Mouse (Mus musculus): ENCODE measurements around the gene Rpl4. TPM values are rescaled to one million over a fixed set of nuclear protein-coding genes. Genes with fewer than 3 reads are reported as not detected.
A peak's percentile ranks its signal among the peaks of the same experiment; 100 is the strongest.
"Not testable (repeated sequence)": the region's sequence is repeated elsewhere in the genome, so short reads cannot be mapped to it uniquely, and the experiment has no call there.

Rpl4 gene
- total RNA-seq (2021): 100 to 1,000 TPM; 658 to 671 TPM
- long read RNA-seq, transcript Rpl4-201 (10 exons, 1,538 nt): major isoform, 292 of 330 reads
- long read RNA-seq, partial matches to known transcripts: 29 of 330 reads
- long read RNA-seq, other reads (novel, unspliced or antisense): 8 of 330 reads

DNA sequence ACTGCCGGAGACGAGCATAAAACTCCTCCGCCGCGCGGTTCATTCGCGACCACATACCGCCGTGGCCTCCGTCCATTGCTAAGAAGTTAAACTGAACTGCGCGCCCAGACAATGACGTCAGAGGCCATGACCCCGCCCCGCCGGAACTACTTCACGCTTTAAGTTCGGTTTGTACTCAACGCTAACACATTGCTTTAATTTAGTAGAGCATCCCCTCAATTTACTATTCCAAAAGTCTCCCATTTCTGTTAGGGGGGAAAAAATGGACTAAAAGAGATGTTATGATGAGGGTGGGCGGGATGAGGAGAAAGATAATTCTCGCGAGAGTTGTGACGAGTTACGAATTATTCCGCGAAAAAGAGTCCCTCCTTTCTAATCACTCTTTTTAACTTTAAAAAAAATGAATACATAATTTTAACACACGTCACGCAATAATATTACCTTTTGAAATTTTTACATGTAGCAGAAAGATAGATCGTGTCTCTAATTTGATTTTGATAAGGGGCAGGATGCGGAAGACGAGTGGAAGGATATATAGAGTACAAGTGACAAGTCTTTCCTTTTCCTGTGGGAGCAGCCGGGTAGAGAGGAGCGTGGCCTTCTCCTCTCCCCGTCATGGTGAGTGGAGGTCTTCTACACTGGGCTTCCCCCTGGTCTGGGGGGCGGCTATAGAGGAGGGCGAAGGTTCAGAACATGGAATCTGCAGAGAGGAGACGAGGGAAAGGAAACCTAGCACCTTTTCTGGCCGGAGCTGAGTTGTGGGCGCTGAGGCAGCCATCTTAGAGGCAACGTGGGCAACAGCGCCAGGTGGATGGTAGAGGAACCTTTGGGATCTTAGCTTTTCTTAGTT, at the start of gene Rpl4, which contains the start of gene Zwilch:
Gene Rpl4, plus strand, starts transcription at position 560 of the 850 bp plus-strand sequence.
Gene Zwilch, minus strand, starts transcription at position 289 of the 850 bp plus-strand sequence.
- DNase-seq (ENCODE audit: low spot score in 2 of 2): peak; percentile 75 to 87

DNA sequence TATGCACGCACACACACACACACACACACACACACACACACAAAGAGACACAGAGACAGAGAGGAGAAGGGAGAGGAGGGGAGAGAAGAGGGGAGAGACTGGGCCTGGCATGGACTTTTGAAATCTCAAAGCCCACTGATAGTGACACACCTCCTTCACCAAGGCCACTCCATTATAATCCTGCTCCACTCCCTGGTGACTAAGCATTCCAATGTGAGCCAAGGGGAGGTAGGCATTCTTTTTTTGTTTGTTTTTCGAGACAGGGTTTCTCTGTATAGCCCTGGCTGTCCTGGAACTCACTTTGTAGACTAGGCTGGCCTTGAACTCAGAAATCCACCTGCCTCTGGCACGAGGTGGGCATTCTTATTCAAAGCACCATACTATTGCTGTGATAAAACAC, 48.3 kb upstream of the Rpl4 start:
- DNase-seq (ENCODE audit: low spot score in 2 of 2): not testable (repeated sequence)

DNA sequence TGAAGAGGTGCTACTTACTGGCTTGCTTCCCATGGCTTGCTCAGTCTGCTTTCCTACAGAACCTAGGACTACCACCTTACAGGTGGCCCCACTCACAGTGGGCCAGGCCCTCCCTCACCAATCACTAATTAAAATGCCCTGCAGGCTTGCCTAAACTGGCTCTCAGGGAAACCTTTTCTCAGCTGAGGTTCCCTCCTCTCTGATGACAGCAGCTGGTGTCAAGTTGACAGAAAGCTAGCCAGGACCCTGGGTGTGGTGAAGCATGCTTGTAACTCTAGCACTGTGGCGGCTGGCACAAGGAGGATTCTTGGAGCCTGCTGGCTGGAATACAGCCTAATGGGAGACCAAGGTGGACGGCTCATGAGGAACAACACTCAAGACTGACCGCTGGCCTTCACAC, 47.9 kb upstream of the Rpl4 start:
- no peak for DNase-seq (ENCODE audit: low spot score in 2 of 2)

DNA sequence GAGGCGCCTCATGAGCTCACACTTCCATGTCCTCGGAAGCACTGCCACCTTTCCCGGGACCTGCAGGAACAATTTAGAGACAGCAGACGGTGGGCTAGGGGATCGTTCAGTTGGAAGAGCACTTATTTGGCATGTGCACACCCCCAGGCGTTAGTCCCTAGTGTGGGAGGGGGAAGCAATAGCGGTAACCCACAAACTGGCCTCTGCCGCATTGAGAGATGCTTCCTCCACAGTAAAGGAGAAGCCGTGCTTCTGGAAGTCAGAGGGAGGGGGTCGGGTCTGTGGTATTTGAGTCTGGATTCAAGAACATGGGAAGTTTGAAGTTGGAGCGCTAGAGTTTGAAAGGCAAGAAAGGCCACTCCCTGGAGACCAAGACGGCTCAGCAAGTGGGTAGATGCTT, 47.1 kb upstream of the Rpl4 start:
- DNase-seq (ENCODE audit: low spot score in 2 of 2): no peak

DNA sequence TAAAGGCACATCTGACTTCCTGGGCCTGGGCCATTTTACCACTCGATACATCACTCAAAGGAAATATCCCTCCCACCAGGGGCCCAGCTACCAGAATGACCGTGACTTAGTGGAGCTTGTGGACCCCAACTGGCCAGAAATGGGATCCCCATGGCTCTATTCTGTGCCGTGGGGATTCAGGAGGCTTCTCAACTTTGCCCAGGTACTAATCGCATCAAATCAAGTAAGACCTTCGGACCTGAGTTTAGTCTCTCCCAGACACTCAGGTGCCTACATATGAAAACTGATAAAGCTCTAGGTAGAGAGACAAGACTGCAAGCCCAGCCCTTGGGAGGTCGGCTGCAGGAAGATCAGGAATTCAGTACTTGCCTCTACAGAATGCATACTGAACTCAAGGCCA, 41.6 kb upstream of the Rpl4 start:
- no peak for DNase-seq (ENCODE audit: low spot score in 2 of 2)

DNA sequence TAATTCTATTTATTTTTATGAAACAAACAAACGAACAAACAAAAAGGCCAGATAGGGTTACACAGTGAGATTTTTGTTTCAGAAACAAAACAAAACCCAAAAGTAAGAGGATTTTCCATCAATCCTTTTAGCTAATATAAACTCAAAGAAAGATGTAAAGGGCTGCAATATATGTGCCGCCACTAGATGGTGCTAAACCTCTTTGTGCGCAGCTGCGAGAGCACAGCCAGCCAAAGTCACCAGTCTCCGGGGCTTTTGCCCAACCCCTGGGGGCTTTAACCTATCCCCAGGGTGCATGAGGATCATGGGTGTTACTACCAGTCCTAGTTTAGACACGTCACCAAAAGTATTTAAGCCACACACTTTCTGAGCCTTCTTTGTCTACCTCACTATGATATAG, 34.3 kb upstream of the Rpl4 start:
- DNase-seq (ENCODE audit: low spot score in 2 of 2): peak; percentile 14 to 75

DNA sequence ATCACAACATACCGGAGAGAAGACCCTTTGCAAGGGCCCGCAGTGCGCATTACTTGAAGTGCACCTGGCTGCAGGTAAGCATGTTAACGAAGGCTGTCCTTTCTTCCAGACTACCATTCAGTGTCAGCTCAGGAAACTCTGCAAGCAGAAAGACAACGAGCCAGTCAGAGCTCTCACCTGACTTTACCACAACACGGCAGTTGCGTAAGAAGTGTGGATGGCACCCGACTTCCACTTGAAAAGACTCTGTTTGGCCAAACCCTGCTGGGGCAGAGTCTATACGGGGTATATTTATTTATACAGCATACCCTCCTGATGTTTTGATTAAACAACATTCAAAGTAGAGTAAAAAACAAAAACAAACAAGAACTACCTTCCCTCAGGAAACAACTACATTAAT, 33.3 kb upstream of the Rpl4 start:
- DNase-seq (ENCODE audit: low spot score in 2 of 2): no peak

DNA sequence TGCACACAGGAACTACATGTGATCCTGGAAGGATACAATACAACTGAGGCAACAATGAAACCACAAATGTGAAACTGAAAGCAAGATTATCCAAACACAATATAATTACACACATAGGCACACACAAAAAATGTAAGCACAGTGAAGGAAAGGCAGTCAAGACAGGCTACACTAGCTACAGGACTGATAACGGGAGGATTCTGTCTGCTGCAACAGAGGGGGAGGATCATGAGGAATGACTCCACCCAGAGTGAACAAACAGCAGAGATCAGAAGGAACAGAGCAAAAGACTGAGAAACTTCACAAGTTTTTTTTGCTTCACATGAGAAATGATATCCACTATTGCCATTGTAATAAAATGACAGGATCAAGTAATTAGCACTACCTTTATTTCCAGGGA, 16.5 kb upstream of the Rpl4 start:
- DNase-seq (ENCODE audit: low spot score in 2 of 2): no peak

DNA sequence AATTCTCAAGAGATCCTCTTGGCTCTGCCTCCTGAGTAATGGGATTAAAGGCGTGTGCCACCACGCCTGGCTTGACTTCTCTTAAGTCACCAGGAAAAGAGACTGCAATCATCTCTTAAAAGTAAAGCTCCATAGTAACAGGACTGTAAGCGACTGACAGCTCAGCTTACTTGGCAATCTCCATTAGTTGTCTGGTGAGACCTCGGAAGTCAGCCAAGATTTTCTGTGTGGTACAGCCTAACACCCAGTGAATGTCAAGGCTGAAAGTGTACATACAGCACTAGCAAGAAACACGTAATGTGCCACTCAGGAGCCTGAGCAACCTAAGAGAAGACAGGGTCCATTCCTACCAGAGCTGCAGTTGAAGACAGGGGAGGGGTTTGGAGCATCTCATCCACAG, 12.7 kb upstream of the Rpl4 start:
- no peak for DNase-seq (ENCODE audit: low spot score in 2 of 2)

DNA sequence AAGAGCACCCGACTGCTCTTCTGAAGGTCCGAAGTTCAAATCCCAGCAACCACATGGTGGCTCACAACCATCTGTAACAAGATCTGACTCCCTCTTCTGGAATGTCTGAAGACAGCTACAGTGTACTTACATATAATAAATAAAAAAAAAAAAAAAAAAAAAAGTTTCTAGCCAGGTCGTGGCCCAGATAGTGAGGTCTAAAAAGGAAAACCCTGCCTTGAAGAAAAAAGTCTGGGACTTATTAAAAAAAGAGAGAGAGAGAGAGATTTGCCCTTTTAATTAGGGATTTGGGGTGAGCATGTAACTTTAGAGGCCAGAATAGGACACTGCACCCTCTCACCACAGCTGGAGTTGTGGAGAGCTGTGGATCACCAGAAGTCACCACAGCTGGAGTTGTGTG, 3.2 kb upstream of the Rpl4 start:
- not testable (repeated sequence) for DNase-seq (ENCODE audit: low spot score in 2 of 2)

DNA sequence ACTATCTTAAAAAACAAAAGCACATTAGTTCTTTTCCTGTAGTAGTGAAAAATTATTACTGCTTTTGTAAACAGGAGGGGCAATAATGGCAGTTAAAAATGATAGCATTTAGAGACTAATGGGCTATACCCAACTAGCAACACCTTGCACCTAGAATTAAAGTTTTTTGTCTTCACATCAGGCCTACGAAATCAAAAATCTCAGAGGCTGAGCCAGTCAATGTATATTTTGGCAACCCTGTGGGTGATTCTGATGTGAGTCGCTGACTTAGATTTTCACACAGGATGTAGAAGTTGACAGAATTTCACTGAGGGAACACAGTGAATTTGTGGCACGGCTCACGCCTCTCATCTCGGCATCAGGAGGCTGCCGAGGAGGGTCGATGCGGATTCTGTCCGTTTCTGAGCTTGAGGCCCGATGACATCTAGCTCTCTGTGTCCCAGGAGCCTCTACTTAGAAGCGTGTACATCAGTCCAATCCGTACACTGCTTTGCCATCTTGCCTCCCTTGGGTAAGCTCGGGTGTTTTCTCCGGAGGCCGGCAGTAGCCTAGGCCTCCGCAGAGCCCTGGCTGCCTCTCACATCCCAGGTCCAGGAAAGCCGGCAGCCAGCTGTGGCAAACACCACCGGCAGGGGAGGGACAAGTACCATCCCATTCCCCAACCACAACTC, 895 bp upstream of the Rpl4 start:
- DNase-seq (ENCODE audit: low spot score in 2 of 2): no peak

DNA sequence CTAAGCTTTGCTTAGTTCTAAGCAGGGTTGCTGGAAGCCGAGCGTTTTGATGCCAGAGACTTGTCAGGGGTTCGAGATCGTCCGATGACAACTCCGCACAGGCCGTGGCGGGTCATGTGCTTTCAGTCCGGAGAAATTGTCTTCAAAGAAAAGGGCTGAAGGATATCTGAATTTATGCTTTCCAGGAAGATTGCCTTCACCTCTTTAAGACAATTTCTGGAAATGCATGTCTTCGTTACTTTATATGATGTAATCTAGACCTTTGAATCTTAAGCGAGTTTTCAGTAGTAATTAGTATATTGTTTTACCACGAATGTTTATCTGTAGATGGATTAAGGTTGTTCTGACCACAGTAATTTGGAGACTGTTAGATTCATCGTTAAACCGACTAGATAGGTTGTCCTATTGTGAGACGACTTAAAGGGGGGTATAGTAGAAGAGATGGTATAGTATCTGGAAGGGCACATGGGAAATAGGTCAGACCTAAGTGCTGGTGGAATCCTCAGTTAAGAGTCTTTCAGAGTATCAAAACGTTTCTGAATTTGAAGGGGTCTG, 568 bp downstream of the Rpl4 start:
- DNase-seq (ENCODE audit: low spot score in 2 of 2): no peak

DNA sequence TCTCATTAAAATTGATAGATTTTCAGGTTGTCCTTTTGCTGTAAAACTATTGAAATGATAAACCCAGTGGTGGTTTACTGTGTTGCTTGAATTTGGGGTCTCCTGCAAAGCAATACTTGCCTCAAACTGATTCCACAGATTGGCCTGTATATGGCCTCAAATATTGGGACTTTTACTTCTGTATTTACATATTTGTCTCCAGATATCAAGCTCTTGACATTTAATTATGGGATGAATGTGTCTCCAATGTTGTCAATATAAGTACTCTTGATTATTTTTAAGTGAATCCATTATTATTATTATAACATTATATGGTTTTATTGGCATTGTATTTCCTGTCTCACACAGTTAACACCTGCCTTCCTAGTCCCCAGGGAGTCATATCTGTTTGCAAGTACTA, 1.2 kb downstream of the Rpl4 start:
- no peak for DNase-seq (ENCODE audit: low spot score in 2 of 2)

DNA sequence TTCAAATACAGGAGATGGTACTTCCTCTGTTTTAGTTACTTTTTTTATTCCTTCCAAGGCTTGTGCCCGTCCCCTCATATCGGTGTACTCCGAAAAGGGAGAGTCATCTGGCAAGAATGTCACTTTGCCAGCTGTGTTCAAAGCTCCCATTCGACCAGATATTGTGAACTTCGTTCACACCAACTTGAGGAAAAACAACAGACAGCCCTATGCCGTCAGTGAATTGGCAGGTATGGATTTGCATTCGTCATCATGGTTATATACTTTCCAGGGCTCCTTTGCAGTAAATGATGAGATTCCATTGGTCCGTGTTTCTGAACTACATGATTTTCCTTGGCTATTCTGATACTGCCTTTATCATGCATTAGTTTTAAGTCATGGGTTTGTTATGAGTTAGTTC, 1.6 kb downstream of the Rpl4 start:
- DNase-seq (ENCODE audit: low spot score in 2 of 2): no peak

DNA sequence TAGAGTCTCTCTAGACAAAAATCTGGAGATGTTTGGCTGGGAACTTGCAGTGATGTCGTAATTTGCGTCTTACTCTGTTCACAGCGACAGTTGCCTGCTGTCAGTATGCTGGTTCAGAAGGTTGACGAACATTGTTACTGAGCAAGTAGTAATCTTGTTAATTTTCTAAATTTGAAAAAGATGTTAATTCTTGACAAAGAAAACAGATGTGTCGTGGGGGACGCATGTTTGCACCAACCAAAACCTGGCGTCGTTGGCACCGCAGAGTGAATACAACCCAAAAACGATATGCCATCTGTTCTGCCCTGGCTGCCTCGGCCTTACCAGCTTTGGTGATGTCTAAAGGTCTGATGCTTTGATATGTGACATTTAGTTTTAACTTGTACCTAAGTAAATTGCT, 2.2 kb downstream of the Rpl4 start:
- peak; percentile 44 to 82 for DNase-seq (ENCODE audit: low spot score in 2 of 2)

DNA sequence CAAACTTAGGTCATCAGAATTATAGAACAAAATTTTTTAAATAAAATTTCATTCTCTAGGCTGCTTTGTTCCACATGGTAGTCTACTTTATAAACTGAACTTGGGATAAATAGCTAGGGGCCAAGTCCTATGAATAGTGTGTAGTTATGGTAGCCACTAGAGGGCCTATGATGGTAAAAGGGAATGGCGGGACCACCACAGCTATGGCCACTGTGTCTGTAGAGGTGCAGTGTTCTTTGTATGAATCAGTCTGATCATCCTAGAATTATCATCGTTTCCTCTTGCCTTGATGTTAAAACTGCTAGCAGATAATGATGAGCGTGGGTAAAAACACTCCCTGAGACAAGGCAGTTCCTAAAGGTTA, 5.4 kb downstream of the Rpl4 start:
- no peak for DNase-seq (ENCODE audit: low spot score in 2 of 2)

DNA sequence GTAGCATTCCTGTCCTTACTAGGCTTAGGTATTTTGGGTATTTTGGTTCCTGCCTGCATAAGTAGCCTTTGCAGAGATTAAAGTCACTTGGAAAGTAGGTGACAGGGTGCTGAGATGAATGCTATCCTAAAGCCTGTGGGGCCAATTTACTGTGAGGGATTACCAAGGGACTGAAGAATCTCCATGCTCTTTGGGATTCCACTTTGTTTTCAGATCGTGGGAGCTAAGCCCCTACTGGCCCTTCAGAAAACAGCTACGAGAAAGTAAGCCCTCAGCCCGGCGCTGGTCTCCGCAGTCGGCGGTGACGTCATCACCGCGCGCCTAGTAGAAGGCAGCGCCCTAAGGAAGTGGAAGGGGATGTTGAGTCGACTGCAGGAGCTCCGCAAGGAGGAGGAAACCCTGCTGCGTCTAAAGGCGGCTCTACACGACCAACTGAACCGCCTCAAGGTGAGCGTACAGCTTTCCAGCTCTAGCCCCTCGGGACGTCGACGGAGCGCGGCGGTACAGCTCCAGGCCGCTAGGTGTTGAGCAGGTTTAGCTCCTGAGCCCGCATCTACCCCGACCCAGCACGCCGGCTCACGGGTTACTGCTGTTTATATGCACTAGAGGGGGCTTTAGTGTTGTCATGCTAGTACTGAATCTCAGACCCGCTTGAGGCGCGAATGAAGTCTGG, 5.9 kb downstream of the Rpl4 start, which contains the start of gene Snapc5:
Gene Snapc5, plus strand, starts transcription at position 301 of the 673 bp plus-strand sequence.
- DNase-seq (ENCODE audit: low spot score in 2 of 2): peak; percentile 86 to 91

DNA sequence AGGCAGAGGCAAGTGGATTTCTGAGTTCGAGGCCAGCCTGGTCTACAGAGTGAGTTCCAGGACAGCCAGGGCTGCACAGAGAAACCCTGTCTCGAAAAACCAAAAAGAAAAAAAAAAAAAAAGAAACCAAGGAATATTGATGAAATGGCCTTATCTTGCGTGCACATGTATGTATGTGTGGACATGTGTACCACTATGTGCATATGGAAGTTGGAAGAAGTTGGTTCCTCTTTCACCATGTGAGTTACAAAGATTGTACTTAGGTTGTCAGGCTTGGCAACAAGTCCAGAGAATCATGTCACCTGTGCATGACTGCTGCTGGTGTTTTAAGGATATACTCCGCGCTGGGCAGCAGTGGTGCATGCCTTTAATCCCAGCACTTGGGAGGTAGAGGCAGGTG, 10.1 kb downstream of the Rpl4 start:
- DNase-seq (ENCODE audit: low spot score in 2 of 2): not testable (repeated sequence)

DNA sequence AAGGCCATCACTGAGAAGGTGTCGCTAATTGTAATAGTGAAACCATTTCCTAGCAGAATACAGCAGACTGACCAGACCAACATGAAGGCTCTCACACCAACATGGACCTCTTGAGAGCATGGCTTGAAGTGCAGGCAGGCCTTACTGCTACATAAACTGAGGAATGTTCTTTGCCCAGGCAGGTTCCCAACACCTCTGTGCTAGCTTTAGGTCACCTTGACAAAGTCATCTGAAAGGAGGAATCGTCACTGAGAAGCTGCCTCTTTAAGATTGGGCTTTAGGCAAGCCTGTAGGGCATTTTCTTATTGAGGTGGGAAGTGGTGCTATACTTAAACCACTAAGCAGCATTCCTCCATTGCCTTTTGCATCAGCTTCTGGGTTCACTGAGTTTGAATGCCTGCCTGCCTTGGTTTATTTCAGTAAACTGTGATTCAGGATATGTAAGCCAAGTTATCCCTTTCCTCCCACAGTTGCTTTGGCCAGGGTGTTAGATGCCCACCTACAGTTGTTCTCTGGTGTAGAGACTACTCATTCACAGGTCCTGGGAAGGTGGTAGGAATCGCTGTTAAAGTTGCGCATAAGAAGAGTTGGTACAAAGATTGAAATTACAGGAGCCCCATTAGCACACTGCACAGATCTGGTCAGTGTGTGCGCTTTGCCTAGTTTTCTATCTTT, 11.1 kb downstream of the Rpl4 start:
- DNase-seq (ENCODE audit: low spot score in 2 of 2): no peak

DNA sequence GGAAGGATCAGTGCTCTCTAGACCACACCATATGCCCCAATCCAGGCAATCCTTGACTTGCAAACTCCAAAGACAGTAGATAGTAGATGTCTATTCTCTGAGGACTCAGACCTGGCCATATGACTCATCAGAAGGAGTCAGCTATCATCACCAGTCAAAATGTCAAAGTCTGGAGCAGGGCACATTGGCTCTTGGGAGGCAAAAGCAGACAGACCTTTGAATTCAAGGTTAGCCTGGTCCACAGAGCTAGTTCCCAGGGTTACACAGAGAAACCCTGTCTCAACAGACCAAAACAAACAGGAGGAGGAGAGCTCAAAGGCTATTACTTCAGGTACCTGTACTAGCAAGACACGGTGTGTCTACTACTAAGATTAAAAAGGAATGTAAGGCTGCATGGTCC, 20.7 kb downstream of the Rpl4 start:
- no peak for DNase-seq (ENCODE audit: low spot score in 2 of 2)

DNA sequence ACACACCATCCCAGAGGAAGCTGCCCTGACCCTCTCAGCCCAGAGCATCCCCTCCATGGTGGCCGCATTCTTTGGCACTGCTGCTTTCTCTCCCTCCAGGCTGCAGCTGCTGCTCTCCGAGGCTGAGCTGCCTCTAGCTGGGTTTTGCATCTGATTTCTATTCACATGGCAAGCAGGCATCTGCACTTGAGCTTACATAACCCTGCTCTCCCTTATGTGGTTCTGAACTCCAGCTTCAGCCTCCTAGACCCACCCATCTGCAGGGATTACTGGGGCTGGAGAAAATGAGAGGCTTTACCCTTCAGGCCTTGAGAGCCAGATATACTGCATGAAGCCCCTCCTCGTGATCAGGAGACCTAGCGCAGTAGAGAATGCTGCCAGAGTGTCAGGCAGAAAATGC, 22.4 kb downstream of the Rpl4 start:
- peak; percentile 74 to 87 for DNase-seq (ENCODE audit: low spot score in 2 of 2)

Measured in layer of hippocampus, adult 18-20 months (tissue).